Mouse (Mus musculus): ENCODE results near the gene Tdpoz4.
"Not testable (repeated sequence)": the region's sequence is repeated elsewhere in the genome, so short reads cannot be mapped to it uniquely, and the experiment has no call there.

Tdpoz4 gene

DNA sequence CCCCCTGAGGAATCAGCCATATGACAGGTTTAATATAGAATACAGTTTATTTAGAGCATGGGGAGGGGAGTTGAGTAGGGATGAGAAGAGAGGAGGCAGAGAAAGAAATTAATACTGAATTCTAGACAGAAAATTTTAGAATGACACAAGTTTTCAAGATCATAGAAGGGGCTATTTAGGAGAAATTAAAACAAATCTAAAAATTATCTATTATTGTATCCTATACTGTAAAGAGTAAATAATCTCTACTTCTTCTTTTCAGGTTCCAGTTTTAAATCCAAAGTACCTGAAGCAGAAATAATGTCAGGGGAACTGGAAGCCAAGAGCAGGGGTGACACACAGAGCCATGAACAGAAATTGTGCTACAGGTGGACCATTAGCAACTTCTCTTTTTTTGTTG, at the start of gene Tdpoz4:
Gene Tdpoz4 (plus strand): TSS at position 301 of the 400 bp plus-strand sequence.
- in situ Hi-C loops (cut with MboI) = not testable (repeated sequence)

DNA sequence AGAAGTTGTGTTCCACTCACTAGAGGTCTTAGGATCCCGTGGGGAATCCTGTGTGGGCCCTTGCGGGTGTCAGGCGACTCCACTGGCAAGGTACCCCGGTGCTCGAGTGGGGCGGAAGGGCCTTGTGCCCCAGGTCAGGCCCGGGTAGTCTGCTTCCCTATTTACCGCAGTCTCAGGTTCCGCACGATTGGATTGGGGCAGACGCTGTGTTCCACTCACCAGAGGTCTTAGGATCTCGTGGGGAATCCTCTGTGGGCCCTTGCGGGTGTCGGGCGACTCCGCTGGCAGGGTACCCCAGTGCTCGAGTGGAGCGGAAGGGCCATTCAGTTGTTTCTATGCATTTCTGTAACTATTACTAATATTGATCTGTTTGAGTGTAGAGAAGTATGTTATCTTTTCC, 42.2 kb upstream of the Tdpoz4 start:
- in situ Hi-C loops (cut with MboI) = not testable (repeated sequence)

DNA sequence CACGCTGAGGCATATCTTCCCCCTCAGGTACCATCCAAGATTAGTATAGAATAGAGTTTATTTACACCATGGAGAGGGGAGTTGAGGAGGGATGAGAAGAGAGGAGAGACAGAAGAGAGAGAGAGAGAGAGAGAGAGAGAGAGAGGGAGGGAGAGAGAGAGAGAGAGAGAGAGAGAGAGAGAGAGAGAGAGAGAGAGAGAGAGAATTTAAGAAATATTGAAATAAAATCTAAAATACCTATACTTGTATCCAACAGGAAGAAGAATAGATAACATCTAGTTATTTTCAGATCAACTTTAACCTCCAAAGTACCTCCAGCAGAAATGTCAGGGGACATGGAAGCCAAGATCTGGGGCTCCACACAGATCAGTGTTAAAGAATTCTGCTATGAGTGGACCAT, 23.5 kb upstream of the Tdpoz4 start, which contains the start of gene Gm5773:
Gene Gm5773 (plus strand): TSS at position 301 of the 400 bp plus-strand sequence.
- in situ Hi-C loops (cut with MboI) = not testable (repeated sequence)

DNA sequence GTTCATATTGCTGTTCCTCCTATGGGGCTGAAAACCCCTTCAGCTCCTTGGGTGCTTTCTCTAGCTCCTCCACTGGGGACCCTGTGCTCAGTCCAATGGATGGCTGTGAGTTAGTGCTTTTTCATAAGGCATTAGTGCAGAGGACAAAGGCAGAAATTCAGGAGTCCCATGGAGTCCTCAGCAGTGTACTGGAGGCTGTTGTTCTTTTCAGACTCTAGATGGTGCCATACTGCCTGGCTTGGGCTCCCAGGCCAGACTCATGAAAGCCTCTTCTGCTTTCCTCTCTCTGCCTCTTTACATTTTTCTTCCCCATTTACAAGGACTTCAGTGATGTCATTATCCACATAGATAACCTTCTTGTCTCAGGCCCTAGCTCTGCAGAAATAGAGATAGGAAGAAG, 17.1 kb downstream of the Tdpoz4 start:
- in situ Hi-C loops (cut with MboI) = not testable (repeated sequence)

DNA sequence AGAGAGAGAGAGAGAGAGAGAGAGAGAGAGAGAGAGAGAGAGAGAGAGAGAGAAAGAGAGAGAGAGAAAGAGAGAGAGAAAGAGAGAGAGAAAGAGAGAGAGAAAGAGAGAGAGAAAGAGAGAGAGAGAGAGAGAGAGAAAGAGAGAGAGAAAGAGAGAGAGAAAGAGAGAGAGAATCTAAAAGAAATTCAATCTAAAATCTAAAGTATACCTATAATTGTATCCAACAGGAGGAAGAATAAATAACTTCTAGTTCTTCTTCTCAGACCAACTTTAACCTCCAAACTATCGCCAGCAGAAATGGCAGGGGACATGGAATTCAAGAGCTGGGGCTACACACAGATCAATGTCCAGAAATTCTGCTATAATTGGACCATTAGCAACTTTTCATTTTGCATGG, 29.5 kb downstream of the Tdpoz4 start, which contains the start of gene Tdpoz3:
Gene Tdpoz3 (plus strand): TSS at position 301 of the 400 bp plus-strand sequence.
- in situ Hi-C loops (cut with MboI) = not testable (repeated sequence)

All from mature B cell (primary cell).